Mouse (Mus musculus): ENCODE results near the gene Arhgap18. TPM values are rescaled to one million over a fixed set of nuclear protein-coding genes. Genes with fewer than 3 reads are reported as not detected.
"Not testable (repeated sequence)": the region's sequence is repeated elsewhere in the genome, so short reads cannot be mapped to it uniquely, and the experiment has no call there.

The Arhgap18 gene
- total RNA-seq, 2 experiments from 2014 or later: 18.2 to 22.6 TPM

GRCm38 (mm10) chr10:26878924-26879600 lies 125.8 kb downstream of the Arhgap18 start:
- intact Hi-C loops (cut with DNase I): no loop called here
- no peak for DNase-seq (ENCODE audit: low spot score)

GRCm38 (mm10) chr10:26884949-26885348 lies 131.7 kb downstream of the Arhgap18 start:
- intact Hi-C loops (cut with DNase I): loop anchor here (5.0 kb wide), 1 partner anchor 393 kb away; no protein-coding TSS in a partner anchor
- DNase-seq (ENCODE audit: low spot score): no peak

DNA sequence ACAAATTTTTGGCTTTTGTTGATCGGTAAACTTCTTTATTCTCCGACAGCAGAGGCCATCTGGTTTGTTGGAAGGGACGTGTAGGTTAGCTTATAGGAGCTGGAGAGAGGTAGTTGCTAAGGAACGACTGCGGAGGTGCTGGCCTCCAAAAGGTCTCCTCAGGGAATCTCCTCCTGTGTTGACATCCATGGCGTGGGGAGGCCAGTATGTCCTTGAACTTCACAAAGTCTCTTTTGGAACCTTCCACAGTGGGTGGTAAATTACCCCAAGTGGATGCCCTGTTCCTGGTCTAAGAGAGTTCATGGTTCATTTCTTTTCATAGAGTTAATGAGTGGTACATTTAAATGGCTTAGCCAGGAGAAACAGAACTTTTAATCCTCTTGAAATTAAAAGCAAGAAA lies 136.0 kb downstream of the Arhgap18 start:
- no peak for DNase-seq (ENCODE audit: low spot score)
- intact Hi-C loops (cut with DNase I): loop anchor here (2.0 to 5.0 kb wide), 2 partner anchors 136 to 397 kb away; partner anchors contain the start of gene Arhgap18

DNA sequence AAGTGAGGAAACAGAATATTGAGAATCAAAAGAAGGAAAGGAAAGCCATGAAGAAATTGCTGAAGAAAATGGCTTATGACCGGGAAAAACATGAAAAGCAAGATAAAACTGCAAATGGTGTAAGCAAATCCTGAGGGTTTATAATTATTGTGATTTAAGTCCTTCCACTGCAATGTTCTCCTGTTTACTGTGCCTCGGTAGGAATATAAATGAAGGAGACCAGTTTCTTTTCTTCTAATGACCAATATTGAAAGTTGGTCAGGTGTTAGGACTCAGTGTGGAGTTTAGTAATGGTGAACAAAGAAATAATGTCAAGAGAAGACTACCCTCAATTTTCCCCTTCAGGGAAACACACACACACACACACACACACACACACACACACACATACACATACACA lies 136.5 kb downstream of the Arhgap18 start:
- DNase-seq (ENCODE audit: low spot score): no peak
- intact Hi-C loops (cut with DNase I): loop anchor here (1.0 to 5.0 kb wide), 4 partner anchors 137 to 517 kb away; partner anchors contain the start of gene Arhgap18

GRCm38 (mm10) chr10:26890269-26890955 lies 137.2 kb downstream of the Arhgap18 start:
- peak; percentile 16 for DNase-seq (ENCODE audit: low spot score)
- intact Hi-C loops (cut with DNase I): loop anchor here (1.0 to 2.0 kb wide), 2 partner anchors 179 to 518 kb away; no protein-coding TSS in a partner anchor

GRCm38 (mm10) chr10:26893091-26893490 lies 139.9 kb downstream of the Arhgap18 start:
- no peak for DNase-seq (ENCODE audit: low spot score)
- intact Hi-C loops (cut with DNase I): no loop called here

GRCm38 (mm10) chr10:26895726-26896125 lies 142.5 kb downstream of the Arhgap18 start:
- intact Hi-C loops (cut with DNase I): no loop called here
- no peak for DNase-seq (ENCODE audit: low spot score)

DNA sequence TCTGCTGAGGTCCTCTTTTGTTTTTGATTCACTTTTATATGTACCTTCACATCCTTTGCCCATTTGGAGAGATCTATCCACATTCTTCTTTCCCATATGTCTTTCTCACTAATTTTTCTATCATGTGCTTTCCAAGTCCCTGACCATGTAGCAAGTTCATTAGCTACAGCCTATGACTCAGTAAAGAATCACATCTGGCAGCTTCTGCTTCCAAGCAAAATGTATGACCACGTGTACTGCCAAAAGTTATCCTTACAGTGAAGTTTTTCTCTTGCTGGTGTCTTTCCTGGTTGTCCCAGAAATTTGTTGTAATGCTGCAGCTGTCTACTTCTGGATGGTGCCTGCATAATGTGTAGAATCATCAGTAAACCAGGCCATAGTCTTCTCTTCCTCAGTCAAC lies 147.2 kb downstream of the Arhgap18 start:
- DNase-seq (ENCODE audit: low spot score): no peak
- intact Hi-C loops (cut with DNase I): no loop called here

DNA sequence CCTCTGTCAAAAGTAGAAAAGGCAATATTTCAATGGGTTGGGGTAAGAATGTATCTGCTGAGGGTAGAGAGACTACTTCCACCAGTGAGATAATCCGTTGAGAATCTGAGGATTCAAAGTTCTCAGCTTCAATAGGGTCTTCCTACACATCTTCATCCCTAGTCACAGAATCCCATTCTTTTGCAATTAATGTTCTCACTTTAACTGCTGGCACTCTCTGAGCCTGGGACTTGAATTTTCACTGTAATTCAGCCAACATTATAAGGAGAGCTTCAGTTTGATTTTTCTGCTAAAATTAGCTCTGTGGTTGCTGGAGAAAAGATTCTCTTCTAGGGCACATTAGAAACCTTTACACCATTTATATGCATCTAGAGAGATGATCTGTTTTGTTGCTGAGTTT lies 150.6 kb downstream of the Arhgap18 start:
- intact Hi-C loops (cut with DNase I): no loop called here
- no peak for DNase-seq (ENCODE audit: low spot score)

- DNase-seq (ENCODE audit: low spot score): no peak
- intact Hi-C loops (cut with DNase I): no loop called here
These were observed 158.0 kb downstream of the Arhgap18 start for GRCm38 (mm10) chr10:26911176-26911575.

DNA sequence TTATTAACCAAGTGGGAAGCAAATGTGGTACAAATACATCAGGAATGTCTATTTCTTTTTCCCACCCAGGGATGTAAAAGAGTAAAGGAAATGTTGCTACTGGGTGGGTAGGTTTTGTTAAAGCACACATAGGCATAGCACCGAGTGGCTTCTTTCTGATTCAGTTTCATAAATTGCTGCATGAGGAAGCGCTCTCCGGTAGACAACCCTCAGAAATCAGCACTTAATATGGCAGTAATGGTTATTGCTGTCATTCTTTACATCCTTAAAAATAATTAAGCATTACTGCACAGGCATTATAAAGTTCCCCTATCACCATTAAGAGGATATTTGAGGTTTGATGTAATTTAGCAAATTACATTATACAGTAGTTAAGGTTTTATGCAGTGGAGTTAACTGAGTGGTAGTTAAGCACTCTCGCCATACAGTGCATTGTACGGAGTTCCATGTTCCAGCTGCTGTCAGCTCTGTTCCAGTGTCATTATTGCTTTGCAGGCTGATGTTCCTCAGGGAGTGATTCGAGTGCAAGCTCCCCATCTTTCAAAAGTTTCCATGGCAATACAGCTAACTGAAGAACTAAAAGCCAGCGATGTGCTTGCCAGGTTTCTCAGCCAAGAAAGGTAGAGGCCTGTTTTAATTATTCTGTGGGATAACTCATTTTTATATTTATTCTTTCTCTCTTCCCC lies 159.0 kb downstream of the Arhgap18 start:
- intact Hi-C loops (cut with DNase I): no loop called here
- DNase-seq (ENCODE audit: low spot score): no peak

GRCm38 (mm10) chr10:26912807-26913206 lies 159.6 kb downstream of the Arhgap18 start:
- DNase-seq (ENCODE audit: low spot score): no peak
- intact Hi-C loops (cut with DNase I): no loop called here

GRCm38 (mm10) chr10:26919307-26919977 lies 166.2 kb downstream of the Arhgap18 start:
- intact Hi-C loops (cut with DNase I): loop anchor here (1.0 kb wide), 1 partner anchor 76 kb away; no protein-coding TSS in a partner anchor

GRCm38 (mm10) chr10:26920383-26920979 lies 167.3 kb downstream of the Arhgap18 start:
- intact Hi-C loops (cut with DNase I): no loop called here
- no peak for DNase-seq (ENCODE audit: low spot score)

More at GRCm38 (mm10) chr10:26919307-26919977, 166.2 kb downstream of the Arhgap18 start:
- DNase-seq (ENCODE audit: low spot score): no peak

DNA sequence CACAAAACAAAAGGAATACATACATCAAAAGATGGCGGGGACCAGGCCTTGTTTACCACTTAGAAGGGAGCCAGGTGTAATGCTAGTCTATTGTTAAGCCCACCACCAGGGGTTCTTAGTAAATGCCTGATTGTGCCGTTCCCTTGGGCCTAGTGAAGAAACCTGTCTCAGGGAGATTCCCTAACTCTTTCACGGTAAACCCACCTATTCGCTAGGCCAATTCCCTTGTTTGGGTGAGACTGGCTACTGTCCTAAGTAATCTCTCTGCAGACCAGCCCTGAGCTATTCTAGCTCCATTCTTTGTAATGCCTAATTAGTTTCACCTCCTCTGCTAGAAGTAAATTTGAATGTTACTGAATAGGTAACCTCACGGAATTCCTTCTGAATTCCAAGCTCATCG lies 182.8 kb downstream of the Arhgap18 start:
- DNase-seq (ENCODE audit: low spot score); intact Hi-C loops (cut with DNase I): not testable (repeated sequence)

- DNase-seq (ENCODE audit: low spot score); intact Hi-C loops (cut with DNase I): not testable (repeated sequence)
These were observed 185.2 kb downstream of the Arhgap18 start for GRCm38 (mm10) chr10:26938464-26938863.

DNA sequence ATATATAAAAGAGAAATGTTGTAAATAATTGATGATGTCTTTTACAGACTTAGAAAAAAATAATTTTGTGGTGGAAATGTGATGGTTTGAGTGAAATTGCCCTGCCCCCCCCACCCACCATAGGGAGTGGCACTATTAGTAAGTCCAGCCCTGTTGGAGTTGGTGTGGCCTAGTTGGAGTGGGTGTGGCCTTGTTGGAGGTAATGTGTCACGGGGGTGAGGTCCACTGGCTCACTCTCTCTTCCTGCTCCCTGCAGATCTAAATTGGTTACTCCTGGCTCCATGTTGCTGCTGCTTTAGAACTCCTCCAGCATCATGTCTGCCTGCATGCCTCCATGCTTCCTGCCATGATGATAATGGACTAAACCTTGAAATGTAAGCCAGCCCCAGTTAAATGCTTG lies 186.3 kb downstream of the Arhgap18 start:
- no peak for DNase-seq (ENCODE audit: low spot score)
- intact Hi-C loops (cut with DNase I): no loop called here

- intact Hi-C loops (cut with DNase I): no loop called here
- no peak for DNase-seq (ENCODE audit: low spot score)
These were observed 195.1 kb downstream of the Arhgap18 start for GRCm38 (mm10) chr10:26948331-26948730.

- intact Hi-C loops (cut with DNase I): no loop called here
- no peak for DNase-seq (ENCODE audit: low spot score)
These were observed 196.4 kb downstream of the Arhgap18 start for GRCm38 (mm10) chr10:26949667-26950066.

- intact Hi-C loops (cut with DNase I): no loop called here
These were observed 197.2 kb downstream of the Arhgap18 start for GRCm38 (mm10) chr10:26950448-26950847.

More at GRCm38 (mm10) chr10:26950448-26950847, 197.2 kb downstream of the Arhgap18 start:
- no peak for DNase-seq (ENCODE audit: low spot score)

Data from heart, postnatal 25 days (tissue).